Mouse (Mus musculus): Measurements from ENCODE around the gene Coch.
"Not testable (repeated sequence)": the region's sequence is repeated elsewhere in the genome, so short reads cannot be mapped to it uniquely, and the experiment has no call there.

The Coch gene

GRCm38 (mm10) chr12:51649401-51649800 is 56.3 kb downstream of the Coch start:
- DNase-seq: not testable (repeated sequence)
